Mouse (Mus musculus) retina, postnatal 7 days (tissue): ENCODE data around the gene Cdk5rap2.

Experiments used
- DNase-seq: peaks from one replicate; pipeline ENCODE4 v3.0.0-alpha.2; 2012; ENCODE audit warnings: low read depth, low spot score

Gene Cdk5rap2

GRCm38 (mm10) chr4:70409994-70410721 lies at the start of gene Cdk5rap2:
TSS of gene Cdk5rap2 (minus strand) at chr4:70410443.
- DNase-seq, result peak; percentile 95

- DNase-seq, result no peak
These were observed 41.9 kb upstream of the Cdk5rap2 start for GRCm38 (mm10) chr4:70452161-70452560.

- DNase-seq, result peak; percentile 17
These were observed 41.5 kb upstream of the Cdk5rap2 start for GRCm38 (mm10) chr4:70451750-70452149.

- DNase-seq, result no peak
These were observed 39.4 kb upstream of the Cdk5rap2 start for GRCm38 (mm10) chr4:70449668-70450067.

- DNase-seq, result no peak
These were observed 36.5 kb upstream of the Cdk5rap2 start for GRCm38 (mm10) chr4:70446774-70447173.

GRCm38 (mm10) chr4:70420202-70420601 lies 10.0 kb upstream of the Cdk5rap2 start:
- DNase-seq, result no peak

GRCm38 (mm10) chr4:70412126-70412525 lies 1.9 kb upstream of the Cdk5rap2 start:
- DNase-seq, result no peak

GRCm38 (mm10) chr4:70409456-70409855 lies 787 bp downstream of the Cdk5rap2 start:
- DNase-seq, result no peak

- DNase-seq, result peak; percentile 16
These were observed 8.0 kb downstream of the Cdk5rap2 start for GRCm38 (mm10) chr4:70402109-70402819.

- DNase-seq, result no peak
These were observed 10.8 kb downstream of the Cdk5rap2 start for GRCm38 (mm10) chr4:70399476-70399875.

- no peak for DNase-seq
These were observed 11.2 kb downstream of the Cdk5rap2 start for GRCm38 (mm10) chr4:70399074-70399473.

GRCm38 (mm10) chr4:70398088-70398487 lies 12.2 kb downstream of the Cdk5rap2 start:
- DNase-seq, result no peak

- DNase-seq, result no peak
These were observed 13.5 kb downstream of the Cdk5rap2 start for GRCm38 (mm10) chr4:70396701-70397100.

GRCm38 (mm10) chr4:70394736-70395135 lies 15.5 kb downstream of the Cdk5rap2 start:
- no peak for DNase-seq

GRCm38 (mm10) chr4:70391760-70392372 lies 18.4 kb downstream of the Cdk5rap2 start:
- DNase-seq, result no peak

GRCm38 (mm10) chr4:70391073-70391472 lies 19.2 kb downstream of the Cdk5rap2 start:
- DNase-seq, result no peak

GRCm38 (mm10) chr4:70386206-70386605 lies 24.0 kb downstream of the Cdk5rap2 start:
- DNase-seq, result no peak

- no peak for DNase-seq
These were observed 32.9 kb downstream of the Cdk5rap2 start for GRCm38 (mm10) chr4:70377359-70377758.

- no peak for DNase-seq
These were observed 45.0 kb downstream of the Cdk5rap2 start for GRCm38 (mm10) chr4:70365061-70365858.

- DNase-seq, result no peak
These were observed 48.9 kb downstream of the Cdk5rap2 start for GRCm38 (mm10) chr4:70361366-70361765.

GRCm38 (mm10) chr4:70355659-70356350 lies 54.4 kb downstream of the Cdk5rap2 start:
- DNase-seq, result peak; percentile 37
